Mouse (Mus musculus) hindbrain, embryonic 11.5 days (tissue): Measurements from ENCODE around the gene Izumo1r. TPM values are rescaled to one million over a fixed set of nuclear protein-coding genes. Genes with fewer than 3 reads are reported as not detected.
A peak's percentile ranks its signal among the peaks of the same experiment; 100 is the strongest.
"Not testable (repeated sequence)": the region's sequence is repeated elsewhere in the genome, so short reads cannot be mapped to it uniquely, and the experiment has no call there.

ENCODE experiments used
- ATAC-seq: fragments of 200-750 bp; cut with Nextera tagmentation; 2 replicates; pipeline ENCODE4 v1.8.0; 2017; ENCODE audit warnings: mild to moderate bottlenecking, moderate TSS enrichment, moderate library complexity; ENCODE audit not compliant: low FRiP score
- DNase-seq: peaks from one replicate; pipeline ENCODE4 v3.0.0-alpha.2; 2015; ENCODE audit warnings: low spot score
- H3K27ac ChIP-seq: fragments of 300-500 bp; sonication (generic); 2 replicates; pipeline ENCODE4 v1.5.1; 2014; ENCODE audit warnings: mild to moderate bottlenecking, low read depth, low read length
- H3K27me3 ChIP-seq: fragments of 300-500 bp; sonication (generic); 2 replicates; pipeline ENCODE4 v1.6.1; 2014; ENCODE audit warnings: mild to moderate bottlenecking, low read length, moderate library complexity, mixed read lengths; ENCODE audit not compliant: control insufficient read depth, insufficient read depth
- H3K36me3 ChIP-seq: fragments of 300-500 bp; sonication (generic); 2 replicates; pipeline ENCODE4 v1.6.1; 2014; ENCODE audit warnings: mild to moderate bottlenecking, low read length, moderate library complexity, mixed read lengths; ENCODE audit not compliant: control insufficient read depth, insufficient read depth
- H3K4me1 ChIP-seq: fragments of 300-500 bp; sonication (generic); replicated peaks from 2 replicates; pipeline ENCODE4 v1.6.1; 2014; ENCODE audit warnings: low read length, mixed read lengths; ENCODE audit not compliant: control insufficient read depth, insufficient read depth
- H3K4me2 ChIP-seq: fragments of 300-500 bp; sonication (generic); replicated peaks from 2 replicates; pipeline ENCODE4 v1.6.1; 2014; ENCODE audit warnings: mild to moderate bottlenecking, low read depth, low read length
- H3K4me3 ChIP-seq: fragments of 300-500 bp; sonication (generic); 2 replicates; pipeline ENCODE4 v1.5.1; 2014; ENCODE audit warnings: low read depth, low read length
- H3K9ac ChIP-seq: fragments of 300-500 bp; sonication (generic); 2 replicates; pipeline ENCODE4 v1.6.1; 2014; ENCODE audit warnings: low read depth, low read length
- H3K9me3 ChIP-seq: fragments of 300-500 bp; sonication (generic); 2 replicates; pipeline ENCODE4 v1.6.1; 2016; ENCODE audit warnings: low read length; ENCODE audit not compliant: control insufficient read depth
- WGBS: fragments of 180-500 bp; shearing (Covaris S2); extraction: QIAGEN DNeasy Blood & Tissue Kit; methylation state at CpG from one replicate; pipeline ENCODE4 v1.1.7; 2014; 5-methylcytosine and 5-hydroxymethylcytosine counted together
- polyA plus RNA-seq: library from polyadenylated mRNA; unstranded; fragments of >200 nt; fragmentation: Nextera tagmentation; extraction: Ambion mirVana; gene quantifications from 2 replicates; pipeline ENCODE4 v1.2.1, GENCODE M21; 2014

Gene Izumo1r
- polyA plus RNA-seq, 1 experiment from 2014 or later = not detected

DNA sequence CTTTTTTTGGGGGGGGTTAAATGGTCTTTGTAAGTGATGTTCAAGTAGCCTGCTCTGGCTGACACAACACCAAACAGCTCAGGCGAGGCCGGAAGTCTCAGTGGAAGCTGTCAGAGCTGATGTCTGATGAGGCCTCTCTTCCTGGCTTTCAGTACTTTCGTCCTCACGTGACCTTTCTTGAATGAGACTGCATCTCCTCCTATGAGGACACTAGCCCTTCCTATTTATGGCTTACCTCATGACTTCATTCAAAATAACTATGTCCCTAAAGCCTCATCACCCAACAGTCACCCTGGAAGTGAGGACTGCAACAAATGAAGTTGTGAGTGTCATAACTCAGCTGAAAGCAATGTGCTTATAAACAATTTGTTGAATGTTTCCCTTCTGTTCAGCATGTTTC, 19.1 kb downstream of the Izumo1r start:
- WGBS = 72% methylated on average over 4 of the region's 4 CpGs
- no peaks in the 10 kb centered on the region for H3K9me3 ChIP-seq
- H3K9ac ChIP-seq = no peak overlapping the region
- H3K36me3 ChIP-seq = no peaks in the 10 kb centered on the region
- DNase-seq (no peak), ATAC-seq (no peak)
- no peak overlapping the region for H3K4me2 ChIP-seq
- no peaks in the 10 kb centered on the region for H3K4me1 ChIP-seq
- H3K27ac ChIP-seq = no peak overlapping the region
- no peak overlapping the region for H3K4me3 ChIP-seq
- no peaks in the 10 kb centered on the region for H3K27me3 ChIP-seq

DNA sequence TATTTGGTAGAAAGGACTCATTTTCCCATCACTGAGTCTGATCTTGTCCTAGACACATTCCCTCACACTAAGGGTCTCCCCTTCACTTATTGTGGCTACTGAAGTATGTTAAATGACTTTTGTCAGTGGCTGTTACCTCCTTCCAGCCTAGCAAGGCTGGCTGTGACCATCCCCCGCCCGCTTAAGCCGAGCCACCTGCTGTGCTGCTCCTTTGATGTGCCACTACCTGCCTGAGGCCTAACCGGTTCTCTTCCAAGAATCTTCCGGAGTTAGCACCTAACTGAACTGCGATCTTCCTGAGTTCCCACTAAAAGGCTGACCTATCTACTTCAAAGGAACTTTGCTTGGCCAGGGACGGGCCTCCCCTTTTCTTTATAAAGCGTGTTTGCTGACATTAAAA, 27.2 kb downstream of the Izumo1r start:
- H3K36me3 ChIP-seq = not testable (repeated sequence)
- 29% methylated on average over 8 of the region's 8 CpGs for WGBS

DNA sequence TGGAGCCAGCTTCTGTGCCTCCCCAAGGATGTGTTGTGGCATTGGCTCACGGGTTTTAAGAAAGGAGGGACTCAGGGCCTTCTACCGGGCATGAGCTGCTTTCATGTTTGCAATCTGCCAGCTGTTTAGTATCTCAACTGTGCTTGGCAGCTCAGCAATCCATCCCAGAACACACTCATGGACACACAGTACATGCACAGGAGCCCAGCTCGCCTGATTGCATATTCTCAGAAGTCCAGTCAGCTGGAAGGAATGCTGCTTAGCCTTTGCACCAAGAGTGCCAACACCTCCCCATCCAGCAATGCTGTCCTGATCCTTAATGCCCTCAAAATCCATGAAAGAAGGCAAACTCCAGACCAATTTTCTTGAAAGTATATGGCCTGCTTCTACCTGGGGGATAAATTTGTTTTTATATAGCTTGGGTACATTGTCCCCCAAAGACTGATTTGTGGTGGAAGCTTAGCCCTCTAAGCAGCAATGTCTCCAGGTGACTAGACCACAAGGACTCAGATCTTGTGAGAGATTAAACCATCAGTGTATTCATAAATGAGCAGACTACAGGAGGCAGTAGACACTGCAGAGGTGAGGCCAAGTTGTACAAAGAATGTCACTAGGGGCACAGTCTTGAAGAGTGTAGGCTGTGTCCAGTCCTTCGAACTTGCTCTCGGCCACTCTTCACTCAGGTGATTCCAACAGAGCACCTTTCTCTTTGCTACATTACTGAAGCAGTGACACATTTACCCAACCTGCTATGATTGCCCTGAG, 27.8 kb downstream of the Izumo1r start:
- H3K27ac ChIP-seq = no peak overlapping the region
- 83% methylated on average over 5 of the region's 5 CpGs for WGBS

More for the DNA sequence above, 27.2 kb downstream of the Izumo1r start:
- not testable (repeated sequence) for DNase-seq, H3K4me1 ChIP-seq, H3K9me3 ChIP-seq, H3K4me3 ChIP-seq, H3K27me3 ChIP-seq, ATAC-seq, H3K4me2 ChIP-seq, H3K27ac ChIP-seq, H3K9ac ChIP-seq

DNA sequence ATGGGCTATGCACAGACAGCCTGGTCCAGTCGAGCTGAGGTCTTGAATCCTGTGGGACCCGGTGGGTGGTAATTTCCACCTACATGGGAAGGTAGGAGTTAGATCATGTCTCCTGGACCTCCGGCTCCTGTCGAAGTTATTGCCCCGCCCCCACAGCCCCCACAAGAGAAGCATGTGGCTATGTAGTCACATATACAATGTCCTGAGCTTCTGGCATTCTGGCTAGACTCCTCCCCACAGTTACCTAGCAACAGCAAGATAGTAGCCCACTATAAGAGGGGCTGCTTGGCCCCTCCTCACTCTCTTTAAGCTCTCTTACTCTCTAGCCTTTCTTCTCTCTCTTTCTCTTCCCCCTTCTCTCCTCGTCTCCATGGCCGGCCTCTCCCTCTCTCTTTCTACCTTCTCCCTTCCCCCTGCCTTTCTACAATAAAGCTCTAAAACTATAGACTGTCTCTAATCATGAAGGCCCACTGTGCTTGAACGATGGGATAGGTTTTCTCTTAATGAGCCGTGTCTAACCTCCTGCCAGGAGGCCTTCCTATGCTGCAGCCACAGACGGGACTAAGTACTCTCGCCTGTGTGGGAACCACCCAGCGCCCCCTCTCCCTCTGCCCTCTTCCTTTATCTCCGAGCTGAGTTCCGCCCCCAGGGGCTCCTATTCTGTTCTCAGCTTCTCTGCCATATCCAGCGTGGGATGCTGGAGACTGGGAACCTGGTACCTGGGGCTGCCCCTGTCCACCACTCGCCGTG, 31.4 kb downstream of the Izumo1r start:
- H3K27ac ChIP-seq = peak overlapping the region; percentile 71
- H3K36me3 ChIP-seq = no peaks in the 10 kb centered on the region
- no peak overlapping the region for H3K4me2 ChIP-seq
- 26% methylated on average over 17 of the region's 17 CpGs for WGBS
- H3K27me3 ChIP-seq = no peaks in the 10 kb centered on the region
- H3K4me3 ChIP-seq = no peak overlapping the region
- peak; percentile 93 for ATAC-seq
- peak; percentile 59 for DNase-seq
- H3K9me3 ChIP-seq = no peaks in the 10 kb centered on the region
- H3K9ac ChIP-seq = no peak overlapping the region
- 0 out of 2 replicates have a peak, but pooled peaks cover 2% of the 10 kb centered on the region for H3K4me1 ChIP-seq

More for the DNA sequence above, 27.8 kb downstream of the Izumo1r start:
- H3K4me1 ChIP-seq = 0 out of 2 replicates have a peak, but pooled peaks cover 2% of the 10 kb centered on the region
- ATAC-seq = no peak
- H3K27me3 ChIP-seq = no peaks in the 10 kb centered on the region
- no peaks in the 10 kb centered on the region for H3K36me3 ChIP-seq
- no peak for DNase-seq
- H3K4me2 ChIP-seq = no peak overlapping the region
- no peak overlapping the region for H3K9ac ChIP-seq
- no peaks in the 10 kb centered on the region for H3K9me3 ChIP-seq
- H3K4me3 ChIP-seq = no peak overlapping the region

DNA sequence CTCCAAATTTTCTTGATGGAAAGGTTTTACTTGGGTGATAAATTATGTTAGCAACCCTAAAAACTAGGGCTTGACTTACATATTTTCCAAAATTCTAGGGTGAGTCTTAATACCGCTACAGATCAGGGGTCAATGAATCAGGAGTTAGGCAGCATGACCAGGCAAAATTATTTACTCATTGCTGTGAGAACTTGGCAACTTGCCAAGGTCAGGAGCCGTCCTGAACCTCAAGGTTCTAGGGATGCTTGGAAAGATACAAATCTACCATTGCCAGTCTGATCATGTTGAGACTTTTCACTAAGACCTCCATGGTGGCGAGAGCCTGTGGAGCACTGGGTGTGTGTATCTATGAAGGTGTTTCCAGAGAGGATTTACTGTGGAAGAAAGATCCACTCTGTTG, 32.2 kb downstream of the Izumo1r start:
- Histone ChIP-seq H3K4me1 (0 out of 2 replicates have a peak, but pooled peaks cover 2% of the 10 kb centered on the region), H3K27ac (peak overlapping the region; percentile 30), H3K9ac (no peak overlapping the region), H3K4me2 (no peak overlapping the region), H3K36me3 (no peaks in the 10 kb centered on the region), H3K4me3 (no peak overlapping the region), H3K9me3 (no peaks in the 10 kb centered on the region), H3K27me3 (no peaks in the 10 kb centered on the region)
- ATAC-seq (no peak), DNase-seq (peak; percentile 11)
- WGBS = 76% methylated on average over 3 of the region's 3 CpGs

DNA sequence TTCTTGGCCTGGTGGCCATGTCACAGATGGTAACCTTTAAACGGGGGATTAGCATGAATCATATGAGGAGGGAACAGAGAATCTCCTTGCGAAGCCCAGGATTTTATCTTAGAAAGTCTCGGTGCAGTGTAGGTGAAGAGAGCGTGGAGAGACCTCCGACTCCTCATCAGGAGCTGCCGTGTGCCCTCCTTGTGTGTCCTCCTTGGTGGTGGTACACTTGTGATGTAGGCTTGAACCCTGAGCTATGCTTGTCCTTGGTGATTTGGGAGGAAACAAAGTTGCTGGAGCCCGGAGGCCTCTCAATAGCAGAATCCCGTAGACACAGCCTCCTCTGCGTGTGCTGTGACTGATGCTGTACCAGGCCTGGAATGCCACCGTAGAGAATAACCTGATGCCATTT, 32.9 kb downstream of the Izumo1r start:
- H3K4me2 ChIP-seq = no peak overlapping the region
- 0 out of 2 replicates have a peak, but pooled peaks cover 2% of the 10 kb centered on the region for H3K4me1 ChIP-seq
- no peaks in the 10 kb centered on the region for H3K36me3 ChIP-seq
- no peaks in the 10 kb centered on the region for H3K27me3 ChIP-seq
- H3K9me3 ChIP-seq = no peaks in the 10 kb centered on the region
- WGBS = 92% methylated on average over 10 of the region's 10 CpGs
- ATAC-seq (no peak), DNase-seq (no peak)
- H3K9ac ChIP-seq = no peak overlapping the region
- H3K27ac ChIP-seq = no peak overlapping the region
- no peak overlapping the region for H3K4me3 ChIP-seq

DNA sequence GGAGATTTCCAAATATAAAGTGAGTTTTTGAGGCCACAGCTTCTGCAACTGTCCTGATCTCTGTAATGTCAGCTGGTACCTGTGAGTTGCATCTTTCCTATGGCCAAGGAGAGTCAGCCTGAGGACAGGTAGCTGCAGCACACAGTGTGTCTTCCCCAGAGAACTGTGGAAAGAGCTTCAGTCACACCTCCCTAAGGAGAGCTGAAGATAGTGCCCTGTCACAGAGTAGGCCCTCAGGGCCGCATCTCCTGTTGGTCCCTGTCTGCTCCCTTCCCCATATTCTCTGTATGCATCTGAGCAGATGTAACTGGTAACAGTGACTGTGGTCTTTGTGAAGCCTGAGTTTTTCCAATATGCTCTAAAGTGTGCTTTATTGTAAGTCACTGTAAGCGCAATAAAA, 33.4 kb downstream of the Izumo1r start:
- DNase-seq = no peak
- Histone ChIP-seq H3K27ac (no peak overlapping the region), H3K9me3 (no peaks in the 10 kb centered on the region), H3K4me3 (no peak overlapping the region), H3K9ac (no peak overlapping the region), H3K4me1 (0 out of 2 replicates have a peak, but pooled peaks cover 2% of the 10 kb centered on the region), H3K27me3 (no peaks in the 10 kb centered on the region), H3K4me2 (no peak overlapping the region), H3K36me3 (no peaks in the 10 kb centered on the region)
- no peak for ATAC-seq
- 92% methylated on average over 2 of the region's 2 CpGs for WGBS

DNA sequence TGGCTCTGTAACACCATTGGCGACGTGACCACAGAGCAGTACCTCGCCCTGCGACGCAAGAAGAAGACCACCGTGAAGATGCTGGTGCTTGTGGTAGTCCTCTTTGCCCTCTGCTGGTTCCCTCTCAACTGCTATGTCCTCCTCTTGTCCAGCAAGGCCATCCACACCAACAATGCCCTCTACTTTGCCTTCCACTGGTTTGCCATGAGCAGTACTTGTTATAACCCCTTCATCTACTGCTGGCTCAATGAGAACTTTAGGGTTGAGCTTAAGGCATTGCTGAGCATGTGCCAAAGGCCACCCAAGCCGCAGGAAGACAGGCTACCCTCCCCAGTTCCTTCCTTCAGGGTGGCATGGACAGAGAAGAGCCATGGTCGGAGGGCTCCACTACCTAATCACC, 35.4 kb downstream of the Izumo1r start:
- H3K9me3 ChIP-seq = no peaks in the 10 kb centered on the region
- DNase-seq (no peak), ATAC-seq (no peak)
- H3K4me1 ChIP-seq = 0 out of 2 replicates have a peak, but pooled peaks cover 2% of the 10 kb centered on the region
- WGBS = 91% methylated on average over 8 of the region's 8 CpGs
- no peak overlapping the region for H3K4me2 ChIP-seq
- no peaks in the 10 kb centered on the region for H3K36me3 ChIP-seq
- H3K27ac ChIP-seq = no peak overlapping the region
- no peak overlapping the region for H3K4me3 ChIP-seq
- H3K9ac ChIP-seq = no peak overlapping the region
- no peaks in the 10 kb centered on the region for H3K27me3 ChIP-seq
